Mouse (Mus musculus) heart, embryonic 12.5 days (tissue): ENCODE measurements at regions not wholly inside any gene's neighbourhood (a gene's known extent, or its start where the extent isn't known, plus 50 kb on each side); places are given as distances from the start of the nearest gene placed in this dataset.

Experiments used
- ATAC-seq: fragments of 200-750 bp; cut with Nextera tagmentation; 2 replicates; pipeline ENCODE4 v1.8.0; 2017; ENCODE audit warnings: moderate TSS enrichment, moderate library complexity; ENCODE audit not compliant: insufficient number of reproducible peaks, low FRiP score
- H3K27ac ChIP-seq: fragments of 300-500 bp; sonication (generic); 2 replicates; pipeline ENCODE4 v1.5.1; 2016; ENCODE audit warnings: mild to moderate bottlenecking, moderate library complexity; ENCODE audit not compliant: poor library complexity, severe bottlenecking
- H3K27me3 ChIP-seq: fragments of 300-500 bp; sonication (generic); replicated peaks from 2 replicates; pipeline ENCODE4 v1.6.1; 2016; ENCODE audit warnings: mild to moderate bottlenecking, moderate library complexity
- H3K36me3 ChIP-seq: fragments of 300-500 bp; sonication (generic); 2 replicates; pipeline ENCODE4 v1.6.1; 2016; ENCODE audit warnings: mild to moderate bottlenecking, moderate library complexity
- H3K4me1 ChIP-seq: fragments of 300-500 bp; sonication (generic); replicated peaks from 2 replicates; pipeline ENCODE4 v1.6.1; 2016; ENCODE audit warnings: mild to moderate bottlenecking
- H3K4me2 ChIP-seq: fragments of 300-500 bp; sonication (generic); 2 replicates; pipeline ENCODE4 v1.6.1; 2016; ENCODE audit warnings: mild to moderate bottlenecking, moderate library complexity
- H3K4me3 ChIP-seq: fragments of 300-500 bp; sonication (generic); 2 replicates; pipeline ENCODE4 v1.5.1; 2016; ENCODE audit warnings: mild to moderate bottlenecking
- H3K9ac ChIP-seq: fragments of 300-500 bp; sonication (generic); 2 replicates; pipeline ENCODE4 v1.6.1; 2016; ENCODE audit warnings: mild to moderate bottlenecking, moderate library complexity
- H3K9me3 ChIP-seq: fragments of 300-500 bp; sonication (generic); replicated peaks from 2 replicates; pipeline ENCODE4 v1.6.1; 2016; ENCODE audit warnings: mild to moderate bottlenecking, moderate library complexity
- WGBS: fragments of 180-500 bp; shearing (Covaris S2); methylation state at CpG from one replicate; pipeline ENCODE4 v1.1.7; 2016; 5-methylcytosine and 5-hydroxymethylcytosine counted together

GRCm38 (mm10) chr7:70117930-70118922 lies 248.3 kb downstream of the Nr2f2 start:
- WGBS: 21% methylated on average over 21 of the region's 21 CpGs
- peak overlapping the region; percentile 76 for H3K4me2 ChIP-seq
- H3K9me3 ChIP-seq: no peaks in the 10 kb centered on the region
- H3K27me3 ChIP-seq: peaks cover 28% of the 10 kb centered on the region
- H3K9ac ChIP-seq: 0 out of 2 replicates have a peak overlapping the region, but pooled peaks have one; percentile 23
- no peak overlapping the region for H3K27ac ChIP-seq
- no peak for ATAC-seq
- H3K4me3 ChIP-seq: peak overlapping the region; percentile 47
- no peaks in the 10 kb centered on the region for H3K36me3 ChIP-seq
- 0 out of 2 replicates have a peak, but pooled peaks cover 5% of the 10 kb centered on the region for H3K4me1 ChIP-seq

- H3K27me3 ChIP-seq: no peaks in the 10 kb centered on the region
- no peak overlapping the region for H3K27ac ChIP-seq
- H3K9me3 ChIP-seq: no peaks in the 10 kb centered on the region
- 41% methylated on average over 8 of the region's 8 CpGs for WGBS
- H3K4me3 ChIP-seq: no peak overlapping the region
- no peak overlapping the region for H3K9ac ChIP-seq
- H3K4me1 ChIP-seq: no peaks in the 10 kb centered on the region
- ATAC-seq: no peak
- no peaks in the 10 kb centered on the region for H3K36me3 ChIP-seq
- no peak overlapping the region for H3K4me2 ChIP-seq
These were observed 257.5 kb downstream of the Nr2f2 start for GRCm38 (mm10) chr7:70109013-70109412.

- Histone ChIP-seq H3K27ac (no peak overlapping the region), H3K9me3 (no peaks in the 10 kb centered on the region), H3K4me1 (no peaks in the 10 kb centered on the region), H3K4me3 (no peak overlapping the region), H3K4me2 (no peak overlapping the region), H3K36me3 (no peaks in the 10 kb centered on the region), H3K27me3 (no peaks in the 10 kb centered on the region), H3K9ac (no peak overlapping the region)
- 36% methylated on average over 2 of the region's 2 CpGs for WGBS
- ATAC-seq: no peak
These were observed 261.5 kb downstream of the Nr2f2 start for GRCm38 (mm10) chr7:70105024-70105423.

- Histone ChIP-seq H3K4me1 (no peaks in the 10 kb centered on the region), H3K36me3 (no peaks in the 10 kb centered on the region), H3K27ac (no peak overlapping the region), H3K4me2 (no peak overlapping the region), H3K27me3 (no peaks in the 10 kb centered on the region), H3K4me3 (no peak overlapping the region), H3K9ac (no peak overlapping the region), H3K9me3 (no peaks in the 10 kb centered on the region)
- ATAC-seq: no peak
- 55% methylated on average over 8 of the region's 8 CpGs for WGBS
These were observed 262.0 kb downstream of the Nr2f2 start for GRCm38 (mm10) chr7:70104486-70104885.

GRCm38 (mm10) chr7:70103680-70104079 lies 262.9 kb downstream of the Nr2f2 start:
- H3K4me1 ChIP-seq: no peaks in the 10 kb centered on the region
- H3K27me3 ChIP-seq: no peaks in the 10 kb centered on the region
- H3K9ac ChIP-seq: no peak overlapping the region
- no peak overlapping the region for H3K4me3 ChIP-seq
- H3K27ac ChIP-seq: no peak overlapping the region
- no peaks in the 10 kb centered on the region for H3K9me3 ChIP-seq
- H3K36me3 ChIP-seq: no peaks in the 10 kb centered on the region
- H3K4me2 ChIP-seq: no peak overlapping the region
- WGBS: 82% methylated on average over 5 of the region's 5 CpGs
- ATAC-seq: no peak

GRCm38 (mm10) chr7:70099001-70099400 lies 267.5 kb downstream of the Nr2f2 start:
- H3K4me2 ChIP-seq: no peak overlapping the region
- H3K27ac ChIP-seq: no peak overlapping the region
- H3K9ac ChIP-seq: no peak overlapping the region
- H3K4me3 ChIP-seq: no peak overlapping the region
- H3K9me3 ChIP-seq: no peaks in the 10 kb centered on the region
- H3K36me3 ChIP-seq: no peaks in the 10 kb centered on the region
- no peak for ATAC-seq
- no peaks in the 10 kb centered on the region for H3K4me1 ChIP-seq
- WGBS: 77% methylated on average over 1 of the region's 1 CpGs
- no peaks in the 10 kb centered on the region for H3K27me3 ChIP-seq

- no peaks in the 10 kb centered on the region for H3K27me3 ChIP-seq
- no peak overlapping the region for H3K4me2 ChIP-seq
- WGBS: 79% methylated on average over 21 of the region's 21 CpGs
- H3K4me3 ChIP-seq: no peak overlapping the region
- no peaks in the 10 kb centered on the region for H3K9me3 ChIP-seq
- no peak for ATAC-seq
- H3K36me3 ChIP-seq: no peaks in the 10 kb centered on the region
- H3K9ac ChIP-seq: no peak overlapping the region
- H3K4me1 ChIP-seq: no peaks in the 10 kb centered on the region
- no peak overlapping the region for H3K27ac ChIP-seq
These were observed 272.4 kb downstream of the Nr2f2 start for GRCm38 (mm10) chr7:70093916-70094784.

GRCm38 (mm10) chr7:70092089-70092488 lies 274.4 kb downstream of the Nr2f2 start:
- H3K27ac ChIP-seq: no peak overlapping the region
- H3K4me1 ChIP-seq: no peaks in the 10 kb centered on the region
- no peaks in the 10 kb centered on the region for H3K36me3 ChIP-seq
- ATAC-seq: no peak
- no peak overlapping the region for H3K9ac ChIP-seq
- no peaks in the 10 kb centered on the region for H3K9me3 ChIP-seq
- H3K27me3 ChIP-seq: no peaks in the 10 kb centered on the region
- WGBS: 87% methylated on average over 2 of the region's 2 CpGs
- H3K4me2 ChIP-seq: no peak overlapping the region
- H3K4me3 ChIP-seq: no peak overlapping the region

- Histone ChIP-seq H3K27ac (no peak overlapping the region), H3K9me3 (peaks cover 5% of the 10 kb centered on the region), H3K4me2 (no peak overlapping the region), H3K27me3 (no peaks in the 10 kb centered on the region), H3K4me3 (no peak overlapping the region), H3K9ac (no peak overlapping the region), H3K36me3 (no peaks in the 10 kb centered on the region), H3K4me1 (no peaks in the 10 kb centered on the region)
- ATAC-seq: no peak
- WGBS: 50% methylated on average over 5 of the region's 5 CpGs
These were observed 277.4 kb downstream of the Nr2f2 start for GRCm38 (mm10) chr7:70089121-70089520.

GRCm38 (mm10) chr7:70069662-70070061 lies 296.9 kb downstream of the Nr2f2 start:
- H3K27ac ChIP-seq: no peak overlapping the region
- 40% methylated on average over 1 of the region's 1 CpGs for WGBS

More at GRCm38 (mm10) chr7:70069662-70070061, 296.9 kb downstream of the Nr2f2 start:
- peaks cover 8% of the 10 kb centered on the region for H3K4me1 ChIP-seq
- no peak overlapping the region for H3K9ac ChIP-seq
- ATAC-seq: no peak
- H3K4me3 ChIP-seq: no peak overlapping the region
- H3K27me3 ChIP-seq: no peaks in the 10 kb centered on the region
- no peak overlapping the region for H3K4me2 ChIP-seq
- H3K9me3 ChIP-seq: no peaks in the 10 kb centered on the region
- no peaks in the 10 kb centered on the region for H3K36me3 ChIP-seq
